Mouse (Mus musculus) yolk sac, embryonic 10.5 days (tissue): ENCODE measurements around the gene Sdc3.

Experiments used
- DNase-seq: peaks from one replicate; pipeline ENCODE4 v3.0.0-alpha.2; 2017; ENCODE audit warnings: low spot score

Gene Sdc3

DNA sequence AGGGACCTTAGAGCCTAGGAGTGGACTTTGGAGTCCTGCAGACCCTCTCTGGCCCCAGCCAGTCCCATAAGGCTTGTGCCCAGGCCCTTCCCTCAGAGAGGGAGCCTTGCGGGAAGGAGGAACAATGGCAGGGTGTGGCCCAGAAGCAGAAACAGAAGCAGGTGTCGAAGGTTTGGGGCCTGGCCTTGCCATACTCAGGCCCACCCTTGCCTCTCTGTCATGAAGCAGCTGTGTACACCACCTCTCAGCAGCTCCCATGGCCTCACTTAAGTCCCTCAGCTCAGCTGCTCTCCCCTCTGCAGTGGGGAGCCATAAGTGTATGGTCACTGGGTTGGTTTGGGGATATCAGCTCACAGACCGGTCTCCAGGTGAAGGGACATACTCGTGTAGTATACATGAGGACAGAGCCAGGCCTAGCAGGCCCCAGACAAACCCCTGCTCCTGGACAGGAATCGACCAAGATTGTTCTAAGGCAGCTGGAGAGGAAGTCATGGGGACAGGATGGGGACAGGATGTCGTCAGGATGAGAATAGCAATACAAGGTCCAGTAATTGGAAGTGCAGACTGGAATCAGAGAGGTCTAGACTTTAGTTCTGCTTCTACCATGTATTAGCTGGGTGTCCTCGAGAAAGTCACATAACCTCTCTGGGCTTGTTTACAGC, 28.4 kb downstream of the Sdc3 start:
- DNase-seq: no peak

DNA sequence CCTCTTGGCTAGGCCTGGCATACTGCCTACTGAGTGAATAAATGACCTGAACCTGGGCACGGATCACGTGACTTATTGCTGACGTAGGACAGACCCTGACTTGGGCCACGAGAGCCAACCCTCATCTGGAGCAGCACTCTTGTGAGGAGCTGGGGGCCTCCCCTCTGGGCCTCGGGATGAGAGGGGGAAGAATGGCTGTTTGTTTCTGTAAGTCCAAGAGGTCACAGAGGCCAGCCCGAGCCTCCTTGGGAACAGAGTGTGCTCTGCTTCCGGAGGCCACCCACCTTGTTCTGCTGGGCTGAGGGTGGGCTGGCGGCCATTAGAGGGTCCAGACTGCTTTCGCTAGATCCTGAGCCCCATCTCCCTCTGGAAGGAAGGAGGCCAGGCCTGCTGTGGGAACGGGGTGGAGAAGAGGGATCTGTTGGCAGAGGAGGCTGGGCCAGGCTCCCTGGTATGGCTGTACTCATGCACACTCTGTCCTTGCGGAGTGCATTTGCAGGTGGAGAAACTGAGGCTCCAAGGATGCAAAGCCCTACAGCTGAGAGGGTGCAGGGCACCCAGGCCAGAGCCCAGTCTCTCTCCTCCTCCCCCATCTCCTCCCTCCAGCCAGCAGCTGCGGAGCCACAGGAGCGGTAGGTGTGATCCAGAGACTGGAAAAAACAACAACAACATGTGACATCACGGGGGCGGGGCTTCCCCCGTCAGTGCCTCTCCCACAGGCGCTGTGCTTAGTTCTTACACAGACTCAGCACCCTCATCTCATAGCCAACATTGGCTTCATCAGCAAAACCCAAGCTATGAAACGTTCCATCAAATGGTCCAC, 36.7 kb downstream of the Sdc3 start:
- DNase-seq: peak; percentile 51

DNA sequence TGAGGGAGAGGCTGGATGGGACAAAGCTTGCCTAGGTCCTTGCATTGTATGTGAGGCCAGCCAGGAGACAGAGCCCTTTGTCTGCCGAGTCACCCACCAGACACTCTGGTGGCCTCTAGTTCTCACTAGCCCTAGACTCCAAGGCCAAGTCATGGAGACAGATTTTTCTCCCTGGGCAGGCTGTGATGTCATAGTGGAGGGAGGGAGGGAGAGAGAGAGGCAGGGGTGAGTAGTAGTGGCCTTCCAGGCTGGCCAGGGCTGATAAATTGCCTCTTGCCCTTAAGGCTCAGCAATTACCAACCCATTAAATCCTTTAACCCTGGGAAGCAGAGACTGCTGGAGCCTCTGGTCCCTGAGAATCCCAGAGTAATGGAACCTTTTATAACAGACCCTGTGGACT, 41.8 kb downstream of the Sdc3 start:
- no peak for DNase-seq

DNA sequence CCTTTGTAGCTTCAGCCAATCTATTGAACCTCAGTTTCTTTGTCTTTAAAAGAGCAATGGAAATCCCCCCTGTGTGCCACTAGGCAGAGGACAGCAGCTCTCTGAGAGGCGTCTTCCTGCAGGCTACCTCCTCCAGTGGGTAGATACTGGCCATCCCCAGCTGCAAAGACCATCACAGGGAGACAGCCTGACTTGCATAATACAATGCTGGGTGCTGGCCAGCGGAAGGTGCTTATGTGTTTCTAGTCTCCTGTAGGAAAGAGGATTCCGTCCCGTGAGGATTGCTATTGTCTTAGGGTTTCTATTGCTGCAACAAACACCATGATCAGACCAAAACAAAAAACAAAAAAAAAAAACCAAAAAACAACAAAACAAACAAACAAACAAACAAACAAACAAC, 43.2 kb downstream of the Sdc3 start:
- DNase-seq: no peak

DNA sequence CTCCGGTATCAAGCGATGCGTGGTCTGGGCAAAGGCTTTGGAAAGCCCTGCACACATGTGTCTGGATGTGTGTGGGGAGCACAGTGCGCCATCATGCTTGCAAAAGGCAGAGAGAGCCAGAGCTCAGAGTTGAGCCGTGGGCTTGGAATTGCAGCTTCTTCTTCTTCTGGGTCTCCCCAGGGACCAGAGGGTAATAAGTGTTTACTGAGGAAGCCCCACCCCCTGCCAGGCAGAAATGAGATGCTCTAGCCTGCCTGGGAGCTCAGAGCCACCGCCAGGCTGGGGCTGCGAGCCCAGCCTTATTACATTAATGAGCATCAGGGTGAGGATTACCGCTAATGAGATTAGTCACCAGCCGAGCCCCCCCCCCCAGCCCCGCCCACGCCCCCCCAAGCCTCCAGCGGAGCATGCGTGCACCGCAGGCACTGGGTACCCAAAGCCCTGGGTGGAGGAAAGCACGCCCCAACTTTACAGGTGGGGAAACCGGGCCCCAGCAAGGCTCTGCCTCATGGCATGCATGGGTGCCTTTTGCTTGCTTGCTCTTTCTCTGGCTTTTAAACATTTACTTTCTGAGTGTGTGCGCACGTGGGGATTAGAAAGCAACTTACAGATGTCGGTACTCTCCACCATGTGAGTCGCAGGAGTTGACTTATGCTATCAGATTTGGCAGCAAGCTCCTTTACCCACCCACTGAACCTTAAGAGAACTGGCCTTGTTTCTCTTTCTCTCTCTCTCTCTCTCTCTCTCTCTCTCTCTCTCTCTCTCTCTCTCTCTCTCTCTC, 44.1 kb downstream of the Sdc3 start:
- no peak for DNase-seq

DNA sequence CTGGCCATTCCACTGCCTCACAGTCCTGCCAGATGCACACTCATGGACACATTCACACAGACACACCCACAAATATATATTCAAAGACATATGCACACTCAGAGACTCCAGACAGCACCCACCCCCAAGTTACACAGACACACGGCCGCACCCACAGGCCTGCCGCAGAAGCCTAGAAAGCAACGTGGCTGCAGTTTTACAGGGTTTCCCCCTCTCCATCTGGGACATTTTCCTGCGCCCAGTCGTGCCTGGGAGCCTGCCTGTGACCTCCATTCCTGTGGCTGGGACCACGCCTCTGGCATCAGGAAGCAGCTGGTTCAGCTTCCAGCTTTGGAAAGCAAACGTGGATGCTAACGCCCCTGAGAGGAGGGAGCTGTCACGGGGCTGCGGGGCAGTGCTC, 46.2 kb downstream of the Sdc3 start:
- DNase-seq: no peak

DNA sequence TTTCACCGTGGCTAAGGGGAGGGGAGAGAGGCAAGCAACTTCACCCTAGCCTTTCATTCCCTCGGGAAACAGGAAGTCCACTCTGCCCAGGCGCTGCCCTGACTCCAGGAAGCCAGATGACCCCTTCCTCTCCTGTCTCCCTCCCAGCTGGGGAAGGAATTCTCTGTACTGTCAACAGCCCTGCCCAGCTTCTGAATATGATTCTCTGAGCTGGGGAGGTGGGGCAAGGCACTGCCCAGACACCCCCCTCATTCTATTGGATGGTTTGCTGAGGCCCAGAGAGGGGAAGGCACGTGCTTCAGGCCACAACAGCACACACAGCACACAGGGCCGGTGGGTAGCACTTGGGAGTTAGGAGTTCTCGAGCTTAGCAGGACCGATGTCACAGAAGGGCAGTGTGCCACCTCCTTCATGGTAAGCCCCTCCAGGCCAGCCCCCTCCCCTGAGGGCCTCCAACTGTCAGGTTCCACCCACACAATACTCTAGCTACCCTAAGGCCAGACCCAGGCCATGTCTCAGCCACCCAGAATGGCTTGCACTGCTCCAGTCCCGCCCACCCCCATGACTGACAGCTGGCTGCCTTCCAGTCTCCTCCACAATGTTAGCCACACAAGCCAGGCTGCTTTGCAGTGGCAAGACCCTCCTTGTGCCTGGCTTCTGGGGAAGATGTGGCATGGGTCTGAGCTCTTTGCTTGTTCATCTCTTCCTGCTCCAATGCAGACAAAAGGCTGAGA, 48.9 kb downstream of the Sdc3 start:
- DNase-seq: peak; percentile 57

DNA sequence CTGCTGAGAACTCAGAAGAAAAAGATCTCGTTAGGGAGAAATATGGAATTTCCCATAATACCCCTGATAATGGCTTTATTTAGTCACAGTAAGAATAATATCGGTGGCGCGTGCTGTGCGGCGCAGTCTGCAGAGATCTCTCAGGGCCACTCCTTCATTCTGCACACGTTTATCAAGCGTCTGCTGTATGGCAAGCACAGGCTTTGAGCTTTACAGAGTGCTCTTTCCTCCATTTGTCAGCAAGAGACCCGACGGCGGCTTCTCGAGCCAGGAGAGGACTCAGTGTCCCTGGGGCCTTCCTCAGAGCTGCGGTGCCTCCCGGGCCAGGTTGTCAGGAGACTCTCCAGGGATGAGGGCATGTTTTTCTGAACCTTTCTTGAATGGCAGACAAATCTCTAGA, 56.5 kb downstream of the Sdc3 start:
- DNase-seq: no peak

DNA sequence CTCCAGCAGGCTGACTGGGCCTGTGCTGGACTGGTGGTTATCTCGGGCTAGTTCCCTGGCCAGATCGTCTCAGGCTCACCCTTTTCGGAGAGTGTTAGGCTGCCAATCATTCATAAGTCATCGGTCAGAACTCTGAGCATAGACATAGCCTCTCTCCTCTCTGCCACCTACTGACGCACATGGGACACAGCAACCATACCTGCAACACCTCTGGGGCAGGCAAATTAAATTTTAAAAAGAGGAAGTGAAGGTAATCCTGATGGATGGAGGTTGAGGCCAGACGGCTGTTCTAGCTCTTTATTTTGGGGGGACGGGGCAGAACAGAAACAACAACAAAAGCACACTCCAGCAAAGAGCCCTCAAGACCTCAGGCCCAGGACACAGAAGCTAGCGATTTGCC, 65.3 kb downstream of the Sdc3 start:
- no peak for DNase-seq

DNA sequence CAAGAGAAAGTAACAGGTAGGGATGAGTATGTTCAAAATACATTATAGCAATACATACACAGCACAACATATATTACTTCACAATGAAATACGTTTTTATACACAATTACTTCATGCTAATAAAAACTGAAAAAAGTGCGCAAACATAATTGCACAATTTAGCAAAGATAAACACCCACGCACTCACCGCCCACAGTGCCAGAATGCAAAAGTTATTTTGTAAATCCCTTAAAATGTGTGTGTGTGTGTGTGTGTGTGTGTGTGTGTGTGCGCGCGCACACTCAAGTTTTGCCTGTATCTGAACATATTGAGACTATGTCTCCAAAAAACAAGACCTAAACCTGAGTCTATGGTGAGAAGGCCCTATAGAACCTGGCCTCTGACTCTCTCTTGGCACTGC, 66.5 kb downstream of the Sdc3 start:
- no peak for DNase-seq

DNA sequence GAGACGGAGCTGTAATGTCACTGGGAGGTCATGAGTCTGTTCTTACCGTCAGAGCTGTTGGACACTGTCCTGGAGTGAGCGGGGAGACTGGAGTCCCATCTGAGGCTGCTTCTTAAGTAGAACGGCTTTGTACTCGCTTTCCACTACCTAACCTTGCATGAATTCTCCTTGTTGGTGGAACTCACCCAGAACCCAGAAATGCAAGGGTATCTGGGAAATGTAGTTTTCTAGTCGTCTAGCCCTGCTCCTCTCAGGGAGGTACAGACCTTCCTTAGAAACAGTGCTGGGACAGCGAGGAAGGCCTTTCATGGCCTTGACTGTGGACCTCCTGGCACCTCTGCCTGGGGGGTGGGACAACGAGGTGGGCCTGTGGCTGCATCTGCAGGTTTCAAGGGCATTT, 67.1 kb downstream of the Sdc3 start:
- no peak for DNase-seq

DNA sequence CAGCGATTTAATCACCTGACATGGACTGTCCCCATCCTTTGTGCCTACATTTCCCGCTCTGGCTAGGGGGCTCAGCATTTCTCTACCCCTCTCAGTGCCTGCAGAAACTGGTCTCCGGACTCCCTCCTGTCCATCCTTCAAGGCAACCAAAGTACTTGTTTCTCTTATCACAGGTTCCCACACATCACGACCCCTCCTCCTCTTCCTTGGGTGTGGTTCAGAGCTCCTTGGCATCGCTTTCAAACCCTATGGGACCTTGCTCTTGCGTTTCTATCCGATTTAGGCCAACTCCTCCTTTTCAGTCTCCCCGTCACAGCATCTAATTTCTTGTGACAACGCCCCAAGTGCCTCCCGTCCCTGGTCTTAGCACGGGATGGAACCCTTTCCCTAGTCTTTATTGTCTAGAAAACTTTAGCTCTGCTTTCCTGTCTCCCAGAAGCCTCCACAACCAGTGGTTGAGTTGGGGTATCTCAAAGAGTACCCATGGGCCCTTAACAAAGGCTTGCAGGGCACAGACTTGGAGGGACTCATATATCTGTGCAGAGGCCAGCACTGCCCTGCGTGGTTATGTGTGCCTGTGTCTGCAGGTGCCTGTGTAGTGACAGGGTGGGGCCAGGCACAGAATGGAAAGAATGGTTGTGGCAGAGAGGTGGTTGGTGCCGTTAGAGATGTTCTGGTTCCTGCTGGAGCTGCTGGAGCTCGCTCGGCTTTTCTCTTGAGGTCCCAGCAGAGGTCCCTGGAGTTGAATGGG, 68.7 kb downstream of the Sdc3 start:
- no peak for DNase-seq

DNA sequence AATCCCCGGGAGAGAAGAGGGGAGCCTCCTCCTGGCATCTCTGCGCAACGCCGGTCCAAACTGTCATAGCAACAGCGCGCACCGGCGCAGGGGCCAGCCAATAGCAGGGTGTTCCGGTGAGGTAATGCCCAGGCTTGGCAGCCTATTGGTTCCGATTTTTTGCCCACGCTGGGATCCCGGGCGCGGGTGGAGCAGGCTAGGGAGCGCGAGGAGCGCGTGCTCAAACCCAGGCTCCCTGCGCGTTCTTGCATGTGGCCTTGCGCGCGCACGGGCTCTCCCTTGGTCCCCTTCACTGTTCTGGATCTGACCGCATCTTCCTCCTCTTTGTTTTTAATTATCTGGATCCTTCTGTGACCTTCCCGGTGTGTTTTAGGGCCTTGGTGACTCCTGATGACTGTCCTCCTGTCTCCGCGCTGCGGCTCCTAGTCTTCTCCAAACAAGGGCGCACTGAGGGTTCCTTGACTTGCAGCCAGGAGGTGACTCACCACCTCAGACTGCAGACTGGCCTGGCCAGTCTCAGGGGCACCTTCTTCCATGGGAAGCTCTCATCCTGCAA, 69.4 kb downstream of the Sdc3 start:
- DNase-seq: no peak

DNA sequence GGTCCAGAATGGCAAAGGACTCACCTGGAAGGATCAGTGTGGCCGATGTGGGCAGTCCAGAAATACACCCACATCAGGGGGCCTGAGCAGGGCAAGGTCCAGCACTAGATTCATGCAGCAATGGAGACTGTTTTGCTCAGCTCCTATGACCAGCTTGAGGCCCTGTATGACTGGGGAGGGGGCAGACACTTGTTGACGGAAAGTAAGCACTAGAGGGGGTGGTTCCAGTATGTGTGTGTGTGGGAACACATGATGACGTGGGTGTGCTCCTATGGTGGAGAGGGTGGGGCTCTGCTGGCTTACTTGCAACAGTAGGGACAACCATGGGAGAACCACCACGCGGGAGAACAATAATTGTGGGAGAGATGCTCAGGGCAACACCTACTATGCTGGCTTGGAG, 70.2 kb downstream of the Sdc3 start:
- DNase-seq: no peak

DNA sequence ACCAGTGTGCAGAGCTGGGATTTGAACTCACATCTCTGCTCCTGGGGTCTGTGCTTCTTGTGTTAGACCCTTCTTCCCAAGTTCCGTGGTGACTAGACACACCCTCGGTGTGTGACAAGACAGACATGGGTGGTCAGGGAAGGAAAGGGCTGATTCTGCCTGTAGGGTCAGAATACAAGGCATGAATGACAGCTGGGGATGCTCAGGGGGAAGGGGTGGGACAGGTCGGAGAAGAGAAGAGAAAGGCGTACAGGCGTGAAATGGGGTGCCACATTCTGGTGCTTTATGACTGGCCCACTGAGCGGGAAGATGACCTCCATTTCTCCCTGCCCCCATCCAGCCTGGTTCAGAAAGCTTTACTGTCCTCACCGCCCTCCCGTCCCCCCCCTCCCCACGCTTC, 73.1 kb downstream of the Sdc3 start:
- no peak for DNase-seq

DNA sequence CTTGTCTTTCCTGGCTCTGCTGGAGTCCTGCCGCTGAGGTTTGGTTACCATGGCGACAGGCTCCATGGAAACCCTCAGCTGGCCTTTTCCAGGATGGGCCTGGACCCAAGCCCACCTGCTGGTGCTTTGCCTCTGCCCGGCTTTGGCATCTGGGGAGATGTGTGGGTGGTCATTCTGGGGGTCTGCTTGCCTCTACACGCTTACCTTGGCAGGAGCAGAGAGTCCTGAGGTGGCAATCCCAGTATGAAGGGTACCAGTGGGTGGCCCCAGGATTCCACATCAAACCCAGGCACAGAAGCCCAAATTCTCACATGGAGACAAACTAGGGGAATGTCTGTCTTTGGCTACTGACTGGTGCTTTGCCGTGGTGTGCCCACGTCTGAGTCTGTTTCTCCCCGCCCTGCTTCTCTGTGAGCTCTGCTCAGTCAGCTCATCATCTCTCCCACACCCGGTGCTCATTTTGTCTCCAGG, 73.6 kb downstream of the Sdc3 start:
- no peak for DNase-seq

DNA sequence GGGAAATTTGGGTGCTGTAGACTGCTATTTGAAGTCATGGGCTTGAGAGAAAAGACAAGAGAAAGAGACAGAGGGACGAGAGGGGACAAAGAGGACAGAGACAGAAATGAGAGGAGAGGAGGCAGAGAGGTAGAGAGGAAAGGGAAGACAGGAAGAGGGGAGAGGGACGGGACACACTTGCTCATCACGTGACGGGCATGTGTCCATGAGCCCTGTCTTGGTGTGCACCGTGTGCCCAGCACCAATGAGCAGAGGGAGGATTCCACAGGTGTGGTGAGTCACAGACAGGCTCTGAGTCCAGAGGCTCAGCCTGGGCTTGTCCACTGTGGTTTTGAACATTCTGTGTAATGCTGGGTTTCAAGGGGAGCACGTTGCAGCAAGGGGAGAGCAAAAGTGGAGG, 75.6 kb downstream of the Sdc3 start:
- DNase-seq: no peak

DNA sequence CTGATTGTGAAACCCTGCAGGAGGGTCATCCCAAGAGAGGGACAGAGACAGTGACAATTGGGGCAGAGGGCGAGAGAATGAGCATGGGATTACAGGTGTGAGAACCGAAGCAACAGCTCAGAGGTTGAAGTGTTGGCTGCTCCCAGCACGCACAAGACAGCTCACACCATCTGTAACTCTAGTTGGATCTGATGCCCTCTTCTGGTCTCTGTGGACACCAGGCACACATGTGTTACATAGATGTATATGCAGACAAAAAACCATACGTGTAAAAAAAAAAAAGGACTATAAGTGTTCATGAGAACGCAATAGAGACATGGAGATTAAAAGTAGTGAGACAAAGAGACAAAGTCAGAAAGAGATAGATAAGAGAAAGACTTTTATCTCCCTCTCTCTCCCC, 76.5 kb downstream of the Sdc3 start:
- DNase-seq: no peak

DNA sequence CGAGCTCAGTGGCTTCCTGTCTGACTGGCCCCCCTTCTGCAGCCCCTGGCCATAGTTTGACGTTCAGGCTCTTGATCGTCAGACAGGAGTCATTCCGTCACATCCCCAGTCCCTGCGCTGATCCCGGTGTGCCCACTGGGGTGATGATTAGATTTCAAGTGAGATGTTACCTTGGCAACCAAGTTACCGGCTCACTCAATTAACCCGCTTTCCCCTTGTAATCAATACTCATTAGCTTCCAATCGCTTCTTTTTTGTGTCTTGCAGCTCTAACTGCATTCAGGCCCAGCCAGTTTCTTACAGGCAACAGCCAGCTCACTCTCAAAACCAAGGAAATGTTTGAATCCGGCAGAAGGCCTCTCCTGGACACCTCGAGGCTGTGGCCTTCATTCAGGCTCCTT, 80.1 kb downstream of the Sdc3 start:
- no peak for DNase-seq

DNA sequence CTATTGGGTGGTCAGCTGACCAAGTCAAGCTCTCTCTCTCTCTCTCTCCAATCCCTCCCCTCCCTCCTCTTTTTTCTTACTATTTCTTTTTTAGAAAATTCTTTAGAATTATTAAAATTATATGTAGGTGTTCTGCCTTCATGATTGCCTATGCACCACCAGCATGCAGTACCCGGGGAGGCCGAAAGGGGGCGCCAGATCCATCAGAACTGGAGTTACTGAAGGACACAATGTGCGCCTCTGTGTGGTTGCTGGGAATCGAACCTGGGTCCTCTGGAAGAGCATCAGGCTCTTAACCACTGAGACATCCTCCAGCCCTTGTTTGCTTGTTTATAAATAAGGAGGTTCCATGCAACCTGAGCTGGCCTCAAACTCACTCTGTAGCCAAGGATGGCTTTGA, 81.1 kb downstream of the Sdc3 start:
- DNase-seq: no peak

DNA sequence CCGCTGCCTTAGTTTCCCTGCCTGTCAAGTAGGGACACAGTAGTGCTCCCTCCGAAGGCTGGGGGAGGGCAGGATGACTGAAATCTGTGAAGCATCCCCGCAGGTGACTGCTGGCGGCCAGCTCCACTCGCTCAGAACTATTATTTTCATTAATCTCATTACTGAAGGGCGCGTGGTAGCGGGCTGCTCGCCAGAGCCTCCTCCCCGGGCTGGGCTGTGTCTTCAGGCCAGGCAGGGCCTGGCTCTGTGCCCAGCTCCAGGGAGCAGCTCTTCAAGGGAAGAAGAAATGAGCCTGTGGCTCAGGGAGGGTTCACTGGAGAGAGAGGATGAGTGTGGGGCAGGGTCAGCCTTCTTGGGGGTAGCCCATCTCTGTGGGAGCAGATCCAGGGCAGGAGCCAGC, 82.3 kb downstream of the Sdc3 start:
- DNase-seq: no peak
